Mouse (Mus musculus): ENCODE measurements around the gene Arhgap17. TPM values are rescaled to one million over a fixed set of nuclear protein-coding genes. Genes with fewer than 3 reads are reported as not detected.

The Arhgap17 gene
- total RNA-seq (2021): 10 to 100 TPM; 20.3 to 22.1 TPM
- long read RNA-seq, experiment 1, partial matches to known transcripts: 1 of 11 reads
- long read RNA-seq, experiment 1, other reads (novel, unspliced or antisense): 5 of 11 reads
- long read RNA-seq, experiment 2, partial matches to known transcripts: 5 of 10 reads
- long read RNA-seq, experiment 2, other reads (novel, unspliced or antisense): 4 of 10 reads

DNA sequence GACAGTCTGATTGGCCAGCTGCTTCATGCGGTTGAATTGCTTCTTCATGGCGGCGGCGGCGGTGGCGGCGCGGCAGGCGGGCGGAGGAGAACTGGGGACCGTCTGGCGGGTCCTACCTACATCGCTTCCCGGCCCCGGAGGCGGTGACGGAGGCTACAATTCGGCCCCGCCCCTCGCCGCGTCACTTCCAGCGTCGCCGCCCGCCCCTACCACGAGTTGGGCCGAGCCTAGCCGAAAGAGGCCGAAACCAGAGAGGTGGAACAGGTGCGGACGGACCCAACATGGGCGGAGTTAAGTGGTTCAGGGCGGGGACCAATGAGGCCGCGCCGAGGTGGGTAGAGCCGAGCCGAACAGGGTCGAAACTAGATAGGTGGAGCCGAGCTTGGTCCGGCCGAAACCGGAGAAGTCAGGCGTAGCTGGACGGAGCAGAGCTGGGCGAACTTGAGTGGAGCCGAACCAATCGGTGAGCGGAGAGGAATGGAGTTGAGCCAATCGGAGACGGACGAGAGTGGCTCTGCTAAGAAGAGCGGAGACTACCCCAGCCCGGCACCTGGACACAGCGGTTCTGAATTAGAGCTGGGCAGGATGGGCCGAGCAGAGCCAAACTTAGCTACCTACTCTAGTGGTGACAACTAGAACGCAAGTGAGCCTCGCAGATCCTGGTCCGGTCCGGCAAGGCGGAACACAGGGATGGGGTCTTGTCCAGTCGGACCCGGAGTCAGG is at the start of gene Arhgap17, which contains the start of gene Lcmt1:
Arhgap17 (minus strand) TSS at position 157 of the 723 bp plus-strand sequence.
Lcmt1 (plus strand) TSS at position 26 of the 723 bp plus-strand sequence.
- peak; percentile 95 to 96 for DNase-seq (ENCODE audit: extremely low spot score in 1 of 2, low spot score in 2 of 2)
- Histone ChIP-seq H3K4me3 (peak within 1 kb of the TSS; percentile 84), H3K27ac (peak within 1 kb of the TSS; percentile 78)
- TF ChIP-seq CTCF (IDR thresholded peaks at IDR 0.05): peak; percentile 12; the same call in 1 of the 2 replicates
- intact Hi-C loops (cut with DNase I): loop anchor here (10.0 kb wide), 1 partner anchor 165 kb away; no protein-coding TSS in a partner anchor

DNA sequence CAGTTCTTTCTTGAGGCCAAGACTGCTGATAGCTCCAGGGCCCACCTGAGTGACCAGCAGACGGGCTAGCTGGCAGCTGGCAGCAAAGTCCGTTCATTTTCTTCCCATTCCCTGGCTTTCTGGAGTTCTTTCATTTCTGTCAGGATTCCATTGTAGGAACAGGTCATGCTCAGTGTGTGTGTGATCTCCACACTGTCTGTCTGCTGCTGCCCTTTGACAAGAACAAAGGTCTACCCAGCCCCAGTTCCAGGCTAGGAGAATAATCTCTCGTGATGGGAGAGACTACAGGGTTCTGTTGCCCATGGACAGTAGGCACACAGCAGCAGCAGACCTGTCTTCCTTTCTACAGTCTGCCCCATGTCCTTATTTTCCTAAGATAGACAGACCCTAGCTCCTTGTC is 47.9 kb upstream of the Arhgap17 start:
- intact Hi-C loops (cut with DNase I): loop anchor here (5.0 kb wide), 1 partner anchor 45 kb away; the partner anchor contains the start of gene Aqp8
- DNase-seq (ENCODE audit: extremely low spot score in 1 of 2, low spot score in 2 of 2): no peak
- TF ChIP-seq CTCF (IDR thresholded peaks at IDR 0.05): no peak
- Histone ChIP-seq H3K4me3 (no peak overlapping the region), H3K27ac (no peak overlapping the region)

DNA sequence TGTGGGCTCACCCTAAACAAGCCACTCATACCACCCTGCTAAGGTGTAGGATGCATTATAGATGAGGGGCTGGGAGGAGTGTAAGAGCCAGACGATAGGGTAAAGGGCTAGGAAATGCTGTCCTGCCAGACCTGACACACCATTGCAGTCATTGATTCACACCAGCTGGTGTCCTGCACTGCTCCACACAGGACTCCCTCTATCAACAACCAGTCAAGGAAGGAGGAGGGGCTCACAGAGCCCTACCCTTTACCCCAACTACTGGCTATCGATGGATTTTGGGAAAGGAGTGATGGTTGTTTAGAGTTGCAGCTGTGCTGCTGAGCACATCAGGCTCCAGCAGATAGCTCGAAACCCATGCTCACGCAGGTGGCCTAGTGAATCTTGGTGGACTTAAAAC is 47.1 kb upstream of the Arhgap17 start:
- Histone ChIP-seq H3K4me3 (no peak overlapping the region), H3K27ac (no peak overlapping the region)
- intact Hi-C loops (cut with DNase I): loop anchor here (5.0 kb wide), 1 partner anchor 45 kb away; the partner anchor contains the start of gene Aqp8
- no peak for TF ChIP-seq CTCF (IDR thresholded peaks at IDR 0.05)
- no peak for DNase-seq (ENCODE audit: extremely low spot score in 1 of 2, low spot score in 2 of 2)

DNA sequence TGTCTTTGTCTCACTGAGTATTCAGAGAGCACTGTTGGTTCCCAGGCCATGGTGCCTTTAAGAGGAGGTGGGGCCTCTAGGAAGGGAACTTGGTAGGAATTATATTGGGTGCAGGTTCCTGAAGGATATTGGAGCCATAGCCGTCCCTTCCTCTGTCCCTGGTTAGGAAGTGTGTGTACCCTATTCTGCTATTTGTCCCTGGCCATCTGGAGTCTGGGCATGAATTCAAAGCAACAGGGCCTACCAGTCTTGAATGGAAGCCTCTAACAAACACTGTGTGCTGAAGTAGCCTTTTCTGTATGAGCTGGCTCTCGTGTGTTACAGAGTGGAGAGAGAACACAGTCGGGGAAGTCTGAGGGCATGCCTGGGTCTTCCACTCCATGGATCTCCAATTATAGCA is 42.4 kb upstream of the Arhgap17 start:
- intact Hi-C loops (cut with DNase I): no loop called here
- DNase-seq (ENCODE audit: extremely low spot score in 1 of 2, low spot score in 2 of 2): no peak
- no peak for TF ChIP-seq CTCF (IDR thresholded peaks at IDR 0.05)
- Histone ChIP-seq H3K4me3 (no peak overlapping the region), H3K27ac (no peak overlapping the region)

DNA sequence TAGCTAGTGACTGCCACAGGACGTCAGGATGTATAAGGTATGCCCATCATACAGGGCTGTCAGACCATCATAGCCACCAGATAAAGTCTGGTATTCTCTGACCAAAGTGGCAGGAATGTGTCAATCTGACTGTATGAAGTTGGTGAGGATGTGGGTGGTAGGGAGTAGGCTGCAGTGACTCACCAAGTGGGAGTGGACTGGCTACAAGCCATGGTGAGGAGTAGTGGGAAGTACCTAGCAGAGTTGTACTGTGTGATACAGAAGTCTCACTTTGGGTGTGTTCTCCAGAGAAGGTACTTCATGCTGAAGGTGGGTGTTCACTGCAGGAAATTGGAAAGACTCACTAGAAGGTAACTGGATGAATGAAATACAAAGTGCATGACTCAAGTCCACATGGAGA is 41.4 kb upstream of the Arhgap17 start:
- no peak for TF ChIP-seq CTCF (IDR thresholded peaks at IDR 0.05)
- H3K27ac ChIP-seq: no peak overlapping the region
- intact Hi-C loops (cut with DNase I): no loop called here
- H3K4me3 ChIP-seq: no peak overlapping the region
- DNase-seq (ENCODE audit: extremely low spot score in 1 of 2, low spot score in 2 of 2): peak; percentile 49 to 72

DNA sequence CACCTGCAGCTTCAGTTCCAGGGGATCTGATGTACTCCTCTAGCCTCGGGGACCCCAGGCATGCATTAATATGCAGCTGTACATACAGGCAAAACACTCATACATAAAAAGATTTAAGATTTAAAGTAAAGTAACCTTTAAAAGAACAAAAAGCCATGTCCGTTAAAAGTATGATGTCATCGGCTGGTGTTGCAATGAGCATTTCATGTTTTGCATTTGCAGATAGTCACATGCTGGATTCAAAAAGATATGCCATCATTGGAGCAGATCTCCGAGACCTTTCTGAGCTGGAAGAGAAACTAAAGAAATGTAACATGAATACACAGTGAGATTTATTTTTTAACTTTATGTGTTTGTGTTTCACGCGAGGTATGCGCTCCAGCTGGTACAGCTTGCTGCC is 40.8 kb upstream of the Arhgap17 start:
- DNase-seq (ENCODE audit: extremely low spot score in 1 of 2, low spot score in 2 of 2): no peak
- no peak for TF ChIP-seq CTCF (IDR thresholded peaks at IDR 0.05)
- no peak overlapping the region for H3K4me3 ChIP-seq
- H3K27ac ChIP-seq: no peak overlapping the region
- intact Hi-C loops (cut with DNase I): no loop called here

DNA sequence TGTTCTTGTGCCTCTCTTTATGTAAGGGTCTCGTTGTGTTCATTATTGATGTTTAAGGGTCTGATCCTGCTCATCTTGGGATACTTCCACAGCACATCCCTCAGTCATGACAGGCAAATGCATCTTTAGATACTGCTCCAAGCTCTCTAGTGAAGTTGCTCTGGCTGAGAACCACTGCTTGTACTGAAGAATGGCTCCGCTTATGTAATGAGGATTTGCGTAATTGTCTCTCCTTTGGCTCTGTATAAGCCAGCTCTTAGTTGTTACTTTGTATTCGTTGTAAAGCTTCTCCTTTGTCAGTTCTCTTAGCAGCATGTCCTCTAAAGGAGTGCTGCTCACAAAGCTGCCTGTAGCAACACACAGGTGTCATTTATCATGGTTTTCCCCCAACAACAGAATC is 37.3 kb upstream of the Arhgap17 start:
- TF ChIP-seq CTCF (IDR thresholded peaks at IDR 0.05): no peak
- intact Hi-C loops (cut with DNase I): no loop called here
- no peak overlapping the region for H3K4me3 ChIP-seq
- DNase-seq (ENCODE audit: extremely low spot score in 1 of 2, low spot score in 2 of 2): no peak
- H3K27ac ChIP-seq: no peak overlapping the region

DNA sequence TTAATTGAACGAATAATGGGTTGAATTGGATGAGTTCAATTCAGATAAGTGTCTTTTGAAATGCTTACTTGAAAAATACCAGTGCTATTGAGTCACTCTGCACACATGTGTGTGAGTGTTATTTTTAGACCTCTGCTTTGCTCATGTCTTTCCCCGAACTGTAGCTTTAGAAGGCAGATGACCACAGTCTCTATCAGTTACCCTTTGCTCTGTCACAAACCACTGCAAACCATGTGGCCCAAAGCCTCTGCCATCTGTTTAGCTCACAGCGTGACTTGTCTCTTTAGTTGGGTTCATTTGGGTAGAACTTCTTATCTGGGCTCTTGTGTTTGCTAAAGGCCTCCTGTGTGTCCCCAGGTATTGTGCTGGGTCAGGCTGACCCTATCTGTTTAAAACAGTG is 35.9 kb upstream of the Arhgap17 start:
- no peak for DNase-seq (ENCODE audit: extremely low spot score in 1 of 2, low spot score in 2 of 2)
- Histone ChIP-seq H3K27ac (no peak overlapping the region), H3K4me3 (no peak overlapping the region)
- no peak for TF ChIP-seq CTCF (IDR thresholded peaks at IDR 0.05)
- intact Hi-C loops (cut with DNase I): no loop called here

DNA sequence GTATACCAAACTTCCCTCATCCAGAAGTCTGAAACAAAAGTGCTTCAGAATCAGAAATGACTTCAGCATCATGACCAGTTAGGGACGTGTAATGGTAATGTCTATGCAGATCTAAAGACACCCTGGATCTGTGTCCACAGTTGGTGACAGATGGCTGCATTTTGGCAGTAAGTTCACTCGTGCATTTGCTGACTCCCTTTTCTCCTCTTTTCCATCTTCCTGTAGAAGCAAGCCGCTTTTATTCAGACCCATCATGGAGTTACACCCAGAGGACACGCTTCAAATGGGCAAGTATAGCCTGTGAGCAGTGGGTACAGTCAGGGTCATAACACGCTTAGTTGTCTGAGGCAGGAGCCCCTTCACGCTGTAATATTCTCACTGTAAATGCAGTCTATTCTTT is 34.5 kb upstream of the Arhgap17 start:
- intact Hi-C loops (cut with DNase I): no loop called here
- Histone ChIP-seq H3K4me3 (no peak overlapping the region), H3K27ac (no peak overlapping the region)
- no peak for DNase-seq (ENCODE audit: extremely low spot score in 1 of 2, low spot score in 2 of 2)
- TF ChIP-seq CTCF (IDR thresholded peaks at IDR 0.05): no peak

DNA sequence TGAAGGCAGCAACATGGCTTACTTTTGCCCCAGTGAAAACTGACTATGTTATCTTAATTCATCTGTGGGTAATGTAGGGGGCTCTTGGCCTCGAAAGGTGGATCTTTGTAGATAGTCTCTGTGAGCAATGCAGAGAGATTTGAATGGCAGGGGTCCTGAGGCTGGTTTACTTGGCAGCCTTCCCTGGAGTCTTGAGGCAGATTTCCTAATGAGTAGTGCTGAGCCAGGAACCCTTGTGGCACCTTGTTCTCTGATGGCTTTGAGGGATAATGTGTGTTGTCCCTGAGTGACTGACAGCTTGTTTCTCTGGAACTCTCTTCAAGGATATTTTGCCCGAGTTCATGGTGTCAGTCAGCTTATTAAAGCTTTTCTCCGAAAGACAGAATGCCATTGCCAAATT is 31.4 kb upstream of the Arhgap17 start:
- intact Hi-C loops (cut with DNase I): no loop called here
- no peak for TF ChIP-seq CTCF (IDR thresholded peaks at IDR 0.05)
- Histone ChIP-seq H3K27ac (no peak overlapping the region), H3K4me3 (no peak overlapping the region)
- no peak for DNase-seq (ENCODE audit: extremely low spot score in 1 of 2, low spot score in 2 of 2)

DNA sequence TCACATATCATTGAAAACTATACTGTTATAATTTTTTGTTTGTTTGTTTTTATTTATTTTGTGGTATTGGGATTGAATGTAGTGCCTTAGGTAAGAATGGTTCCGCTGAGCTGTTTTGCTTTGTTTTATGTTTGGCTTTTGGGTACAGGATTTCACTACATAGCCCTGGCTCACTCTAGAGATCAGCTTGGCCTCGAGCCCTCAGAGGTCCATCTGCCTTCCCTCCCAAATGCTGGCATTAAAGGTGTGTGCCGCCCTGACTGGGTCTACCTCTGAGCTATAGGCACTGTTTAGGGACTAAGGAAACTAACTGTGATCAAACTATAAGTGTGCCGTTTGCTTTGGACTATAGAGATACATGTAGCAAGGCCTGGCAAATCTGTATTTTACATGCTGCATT is 29.6 kb upstream of the Arhgap17 start:
- Histone ChIP-seq H3K4me3 (no peak overlapping the region), H3K27ac (no peak overlapping the region)
- TF ChIP-seq CTCF (IDR thresholded peaks at IDR 0.05): no peak
- intact Hi-C loops (cut with DNase I): loop anchor here (1.0 to 5.0 kb wide), 2 partner anchors 66 to 192 kb away; no protein-coding TSS in a partner anchor
- DNase-seq (ENCODE audit: extremely low spot score in 1 of 2, low spot score in 2 of 2): no peak

DNA sequence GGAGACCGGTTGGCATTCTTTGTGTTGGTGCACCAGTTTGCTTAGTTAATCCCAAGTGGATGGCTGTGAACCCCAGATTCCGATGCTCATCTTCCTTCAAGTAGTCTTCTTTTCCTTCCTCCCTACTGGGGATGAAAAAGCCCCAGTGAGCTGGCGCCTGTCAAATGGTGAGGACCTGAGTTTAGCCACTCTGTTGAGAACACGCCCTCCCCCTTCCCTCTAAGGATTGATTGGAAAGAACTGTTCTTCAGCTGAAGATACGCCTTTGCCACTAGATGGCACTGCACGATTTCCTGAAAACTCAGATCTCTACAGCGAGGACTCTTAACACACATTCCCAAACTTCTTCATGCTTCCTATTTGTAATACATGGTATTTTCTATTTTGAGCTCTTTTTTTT is 29.1 kb upstream of the Arhgap17 start:
- TF ChIP-seq CTCF (IDR thresholded peaks at IDR 0.05): peak; percentile 87
- DNase-seq (ENCODE audit: extremely low spot score in 1 of 2, low spot score in 2 of 2): peak; percentile 26 to 47
- Histone ChIP-seq H3K4me3 (no peak overlapping the region), H3K27ac (no peak overlapping the region)
- intact Hi-C loops (cut with DNase I): loop anchor here (1.0 to 5.0 kb wide), 2 partner anchors 66 to 192 kb away; no protein-coding TSS in a partner anchor

All from left cerebral cortex, adult 2 months (tissue).